Mouse (Mus musculus) granulocyte monocyte progenitor cell, adult 5-6 weeks (primary cell): ENCODE data around the gene Ptprg. TPM values are rescaled to one million over a fixed set of nuclear protein-coding genes. Genes with fewer than 3 reads are reported as not detected.
A peak's percentile ranks its signal among the peaks of the same experiment; 100 is the strongest.

Source experiments
- ATAC-seq: replicated peaks from 2 replicates; pipeline ENCODE4 v1.8.0; 2016; ENCODE audit warnings: mild to moderate bottlenecking, moderate TSS enrichment, inconsistent platforms; ENCODE audit not compliant: poor library complexity, severe bottlenecking
- total RNA-seq, 2 experiments: library from RNA; stranded (forward) in 1 of 2; stranded (reverse) in 1 of 2; fragments of 200-712, 200-1000 nt in 1 of 2; fragments of >200 nt in 1 of 2; fragmentation: Nextera tagmentation in 1 of 2; gene quantifications; 2 replicates each; pipeline ENCODE4 v1.2.3; 2014 to 2017

Ptprg gene
- total RNA-seq, 2 experiments from 2014 or later: not detected

DNA sequence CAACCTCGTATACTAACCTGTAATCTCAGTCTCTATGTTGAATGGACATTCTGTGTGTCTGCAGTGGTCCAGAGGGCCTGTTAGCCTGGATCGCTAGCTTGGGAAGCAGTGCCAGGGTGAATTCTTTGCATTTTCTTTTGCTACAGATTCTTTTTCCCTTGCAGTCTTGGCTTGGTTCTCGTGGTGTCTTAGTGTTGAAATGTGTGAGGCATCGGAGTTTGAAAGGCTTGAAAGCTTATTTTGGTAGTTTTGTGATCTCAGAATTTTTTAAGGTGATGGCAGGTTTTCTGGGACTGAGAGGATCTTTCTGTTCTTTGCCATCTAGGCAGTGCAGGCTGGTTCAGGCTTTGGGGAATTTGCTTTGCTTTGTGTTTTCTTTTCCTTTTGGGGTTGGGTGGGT, 124.9 kb downstream of the Ptprg start:
- no peak for ATAC-seq

DNA sequence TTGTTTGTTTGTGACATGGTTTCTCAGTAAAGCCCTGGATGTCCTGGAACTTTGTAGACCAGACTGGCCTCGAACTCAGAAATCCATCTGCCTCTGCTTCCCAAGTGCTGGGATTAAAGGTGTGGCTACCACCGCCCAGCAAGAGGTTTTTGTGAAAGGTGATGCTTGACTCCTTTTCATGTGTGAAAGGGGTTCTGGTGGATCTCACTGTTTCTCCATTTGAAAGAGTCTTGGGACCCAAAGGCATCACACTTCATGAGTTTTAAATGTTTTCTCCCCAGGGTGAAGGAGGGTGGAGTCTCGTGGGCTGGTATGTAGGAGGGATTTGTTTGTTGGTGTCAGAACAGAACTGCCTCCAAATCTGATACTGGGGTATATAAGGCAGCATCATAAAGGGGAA, 126.4 kb downstream of the Ptprg start:
- ATAC-seq: no peak

DNA sequence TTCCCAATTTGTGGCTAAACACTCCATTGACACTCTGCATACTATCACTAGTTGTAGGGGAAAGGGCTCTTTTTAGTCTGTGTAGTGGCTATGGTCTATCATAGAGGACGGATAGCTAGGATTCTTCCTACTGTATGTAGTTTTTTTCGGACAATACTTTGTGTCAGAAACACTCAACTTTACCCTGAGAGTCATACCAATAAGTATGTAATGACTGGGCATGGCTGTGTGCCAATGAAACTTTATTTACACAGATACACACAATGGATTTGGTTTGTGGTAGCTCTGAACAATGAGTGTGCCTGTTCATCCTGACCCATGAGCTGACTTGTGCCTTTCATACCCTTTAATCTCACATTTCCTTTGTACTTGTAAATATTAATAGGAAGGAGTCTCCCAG, 127.3 kb downstream of the Ptprg start:
- no peak for ATAC-seq

DNA sequence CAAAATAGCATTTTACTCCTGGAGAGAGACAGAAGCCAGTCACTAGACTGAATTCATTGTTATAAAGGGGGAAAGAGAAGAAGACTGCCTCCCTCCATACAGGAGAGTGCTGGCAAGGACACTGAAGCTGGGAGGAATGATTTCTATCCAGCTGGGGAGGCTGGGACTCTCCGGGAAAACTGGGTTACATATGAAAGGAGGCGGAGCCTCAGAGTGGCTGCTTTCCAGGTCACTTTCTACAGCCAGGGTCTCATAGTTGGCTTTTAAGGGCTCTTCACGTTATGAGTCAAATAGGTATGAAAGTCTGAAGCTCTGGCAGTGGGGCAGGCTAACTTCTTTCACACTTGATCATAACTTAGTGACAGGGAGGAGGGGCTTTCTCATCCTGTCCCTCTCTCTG, 129.1 kb downstream of the Ptprg start:
- no peak for ATAC-seq

DNA sequence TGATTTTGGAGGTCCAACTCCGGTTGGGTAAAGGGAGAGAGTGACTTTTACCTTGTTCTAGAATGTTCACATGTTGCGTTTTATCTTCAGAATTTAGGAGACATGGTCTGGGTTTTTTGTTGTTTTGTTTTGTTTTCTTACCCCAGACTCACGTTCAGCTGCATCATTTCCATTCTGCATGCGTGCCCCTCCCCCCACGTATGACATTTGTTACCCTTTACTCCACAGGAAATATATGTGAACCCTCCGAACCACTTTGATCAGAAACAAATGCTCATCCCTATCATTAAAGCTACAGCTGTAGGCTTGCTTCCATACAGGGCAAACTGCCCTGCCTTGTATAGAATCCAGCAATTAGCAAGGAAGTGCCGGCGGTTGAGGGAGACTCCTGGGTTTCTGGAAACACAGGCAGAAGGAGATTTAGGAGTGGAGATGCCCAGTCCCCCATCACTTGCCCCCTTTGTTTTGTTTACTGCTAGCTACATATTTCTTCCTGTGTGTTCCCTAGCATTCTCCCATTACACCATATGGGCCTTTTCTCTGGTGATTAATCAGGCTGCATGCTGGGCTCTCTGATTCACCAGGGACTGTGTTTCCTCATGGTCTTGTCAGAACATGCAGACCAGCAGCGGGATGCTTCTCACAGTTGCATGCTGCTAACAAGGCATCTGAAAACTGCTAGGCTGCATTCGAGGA, 130.2 kb downstream of the Ptprg start:
- no peak for ATAC-seq

DNA sequence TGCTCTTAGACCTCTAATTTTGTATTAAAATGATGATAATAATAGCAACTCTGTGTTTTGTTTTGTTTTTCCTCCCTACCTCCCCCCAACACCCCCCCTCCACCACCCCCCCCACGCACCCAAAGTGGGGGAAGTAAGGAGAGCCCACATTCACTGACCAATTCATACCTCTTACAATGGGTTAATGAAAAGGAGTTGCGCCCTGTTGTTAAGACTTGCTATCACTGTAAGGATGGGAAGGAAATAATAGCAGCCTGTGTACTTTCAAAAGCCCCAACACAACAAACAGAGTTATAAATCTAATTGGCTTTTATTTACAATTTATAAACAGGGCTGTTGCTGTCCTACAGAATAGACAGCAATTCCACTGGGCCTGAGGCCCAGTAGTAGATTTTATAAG, 130.8 kb downstream of the Ptprg start:
- ATAC-seq: no peak

DNA sequence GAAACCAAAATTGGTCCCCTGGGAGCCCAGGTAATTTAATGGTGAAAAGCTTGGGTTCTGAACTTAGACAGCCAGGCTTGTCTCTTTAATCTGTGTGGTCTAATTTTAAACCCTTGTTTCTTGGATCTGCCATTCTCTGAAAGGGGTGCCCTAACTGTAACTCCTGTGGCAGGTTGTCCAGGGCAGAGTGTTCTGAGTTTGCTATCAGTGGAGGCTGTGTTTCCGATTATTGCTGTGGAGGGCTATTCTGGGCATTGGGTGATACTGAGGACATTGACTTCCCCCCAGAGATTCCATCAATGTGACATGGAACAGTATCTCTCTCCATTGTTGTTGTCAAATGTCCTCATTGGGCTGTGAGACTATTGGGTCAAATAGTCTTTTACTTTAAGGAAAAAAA, 134.2 kb downstream of the Ptprg start:
- no peak for ATAC-seq

DNA sequence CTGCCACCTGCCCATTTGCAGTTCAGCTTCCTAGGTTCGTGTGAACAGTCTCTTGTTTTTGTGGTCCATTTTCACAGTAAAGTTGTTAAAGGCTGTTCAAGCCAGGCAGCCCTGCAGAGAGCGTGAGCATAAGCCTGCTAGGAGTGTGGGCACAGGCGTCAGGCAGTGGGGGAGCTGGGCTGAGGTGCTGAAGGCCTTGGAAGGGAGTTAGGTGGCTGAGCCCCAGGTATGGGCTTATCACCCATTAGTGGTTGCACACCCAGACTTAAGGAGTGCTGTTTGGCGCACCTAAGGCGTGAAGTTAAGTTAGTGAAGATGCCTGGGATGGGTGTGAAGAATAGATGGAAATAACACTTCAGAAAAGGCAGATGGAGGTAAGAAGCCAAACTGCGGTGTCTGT, 134.8 kb downstream of the Ptprg start:
- ATAC-seq: no peak

DNA sequence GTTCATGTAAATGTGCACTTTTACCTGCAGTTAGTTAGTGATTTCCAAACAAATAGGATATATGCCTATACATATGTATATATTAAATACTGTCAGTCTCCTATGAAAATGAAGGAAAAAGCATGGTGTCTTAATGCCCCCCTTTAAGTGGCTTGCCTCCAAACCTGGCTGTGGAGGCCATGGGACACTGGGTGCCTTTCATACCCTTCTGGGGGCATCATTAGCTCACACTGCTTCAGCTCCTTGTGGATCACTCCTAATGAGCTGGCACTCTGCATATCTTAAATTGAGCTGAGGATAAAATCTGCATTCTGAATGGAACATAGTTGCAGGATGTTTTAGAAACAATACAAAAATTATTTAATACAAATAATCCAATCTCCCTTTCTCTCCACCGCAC, 136.7 kb downstream of the Ptprg start:
- no peak for ATAC-seq

DNA sequence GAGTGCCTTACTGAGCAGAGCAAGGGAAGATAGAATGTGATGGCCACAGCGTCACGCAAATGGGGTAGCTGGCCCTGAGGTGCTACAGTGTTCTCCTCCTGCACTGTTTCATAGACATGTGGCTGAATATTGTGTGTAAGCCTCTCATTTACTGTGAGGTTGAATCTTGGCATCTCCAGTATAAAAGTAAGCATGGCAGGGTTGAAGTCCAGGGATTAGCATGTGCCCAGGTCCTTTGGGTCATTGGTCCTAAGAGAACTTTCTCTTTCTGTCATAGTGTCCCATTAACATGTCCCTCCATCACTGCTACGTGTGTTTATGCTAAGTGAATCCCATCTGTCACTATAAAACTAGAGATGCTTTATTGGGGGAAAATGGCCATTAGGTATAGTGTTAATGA, 138.2 kb downstream of the Ptprg start:
- ATAC-seq: no peak

DNA sequence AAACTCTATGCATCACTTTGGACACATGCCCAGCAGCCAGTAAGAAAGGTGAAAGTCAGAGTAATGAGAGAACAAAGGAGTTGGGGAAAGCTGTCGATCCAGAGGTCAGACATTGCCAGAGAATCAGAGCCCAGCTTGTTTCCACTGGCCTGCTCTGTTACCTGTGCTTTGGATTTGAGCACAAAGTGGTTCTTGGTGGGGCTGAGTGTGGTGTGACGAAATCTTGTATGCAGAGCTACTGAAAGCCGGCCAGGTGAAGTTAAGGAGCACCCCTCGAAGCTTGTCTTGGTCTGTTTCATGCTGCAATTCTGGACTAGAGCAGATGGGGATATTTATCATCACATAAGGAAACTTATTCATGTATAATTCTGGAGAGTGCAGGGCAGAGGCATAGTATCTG, 145.5 kb downstream of the Ptprg start:
- no peak for ATAC-seq

DNA sequence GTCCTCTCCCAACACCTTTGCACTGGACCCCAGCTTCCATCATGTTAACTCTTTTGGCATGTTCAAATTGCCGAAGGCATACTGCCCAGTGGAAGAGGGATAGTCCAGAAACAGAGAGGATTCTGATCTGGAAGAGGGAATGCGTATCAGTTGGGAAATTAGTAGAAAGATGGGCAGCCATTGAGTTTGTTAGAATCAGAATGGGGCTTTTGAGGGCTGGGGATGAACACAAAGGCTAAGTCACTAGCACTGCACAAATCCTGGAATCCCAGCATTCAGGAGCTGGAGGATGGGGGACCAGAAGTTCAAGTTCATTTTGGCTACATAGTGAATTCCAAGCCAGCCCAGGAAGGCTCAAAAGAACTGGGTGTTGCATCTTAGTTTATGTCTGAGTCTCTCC, 146.3 kb downstream of the Ptprg start:
- ATAC-seq: no peak

DNA sequence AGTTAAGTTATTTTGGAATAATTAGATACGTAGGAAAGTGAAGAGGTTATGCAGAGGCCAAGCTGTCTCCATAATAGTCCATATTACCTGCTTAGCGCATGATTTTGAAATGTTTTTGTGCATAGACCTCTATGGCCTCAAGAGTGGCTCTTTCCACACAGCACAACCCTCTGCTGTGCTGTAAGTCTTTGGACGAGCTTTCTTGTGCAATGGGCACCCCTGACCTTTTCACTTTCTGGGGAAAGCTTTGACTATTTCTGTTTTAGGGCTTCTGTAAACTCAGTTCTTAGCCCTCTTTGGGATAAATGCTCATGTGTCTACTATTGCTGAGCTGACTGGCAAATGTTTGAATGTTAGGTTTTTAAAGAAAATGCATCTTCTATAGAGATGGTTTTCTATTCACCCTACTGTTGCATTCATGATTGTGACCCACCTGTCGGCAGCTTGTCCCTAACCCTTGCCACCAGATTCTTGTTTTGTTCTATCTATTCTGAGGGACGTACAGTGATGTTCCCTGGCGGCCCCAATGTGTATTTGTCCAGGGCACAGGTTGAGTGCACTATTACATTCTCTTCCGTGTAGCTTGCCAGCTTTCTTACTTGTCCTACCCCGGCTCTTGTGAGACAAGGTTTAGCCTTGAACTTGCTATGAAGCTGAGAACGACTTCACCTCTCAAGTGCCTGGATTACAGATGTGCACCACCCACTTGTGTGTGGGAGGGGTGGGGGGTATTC, 148.4 kb downstream of the Ptprg start:
- ATAC-seq: no peak

DNA sequence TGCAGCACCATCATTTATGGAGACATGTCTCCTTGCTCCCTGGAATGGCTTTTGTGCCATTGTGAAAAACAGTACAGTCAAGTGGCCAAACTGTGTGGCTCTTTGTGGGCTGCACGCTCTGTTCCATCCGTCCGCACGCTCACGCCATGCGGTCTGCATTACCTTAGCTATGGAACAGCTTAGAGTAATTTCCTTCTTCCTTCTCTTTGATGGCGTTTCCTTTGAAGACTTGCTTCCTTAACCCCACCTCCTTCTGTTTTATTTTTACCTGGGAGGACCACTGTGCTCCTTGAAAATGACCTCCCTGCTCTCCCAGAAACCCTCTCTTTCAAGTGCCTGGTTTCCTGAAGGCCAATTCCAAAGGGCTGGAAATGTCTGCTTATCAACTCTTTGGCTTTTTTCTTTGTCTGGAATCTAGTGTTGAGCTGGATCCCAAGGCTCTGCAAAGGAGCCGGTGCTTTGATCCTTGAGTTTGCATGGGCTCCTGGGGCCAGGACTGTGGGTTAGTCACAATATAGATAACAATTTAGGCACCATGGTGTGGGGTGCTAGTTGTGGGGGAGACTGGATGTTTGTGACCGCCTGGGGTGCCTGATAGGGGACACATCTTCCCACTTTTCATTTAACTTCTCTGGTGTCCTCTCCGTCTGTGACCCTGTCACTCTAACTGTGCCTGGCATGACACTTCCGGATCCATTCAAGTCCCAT, 149.6 kb downstream of the Ptprg start:
- ATAC-seq: no peak

DNA sequence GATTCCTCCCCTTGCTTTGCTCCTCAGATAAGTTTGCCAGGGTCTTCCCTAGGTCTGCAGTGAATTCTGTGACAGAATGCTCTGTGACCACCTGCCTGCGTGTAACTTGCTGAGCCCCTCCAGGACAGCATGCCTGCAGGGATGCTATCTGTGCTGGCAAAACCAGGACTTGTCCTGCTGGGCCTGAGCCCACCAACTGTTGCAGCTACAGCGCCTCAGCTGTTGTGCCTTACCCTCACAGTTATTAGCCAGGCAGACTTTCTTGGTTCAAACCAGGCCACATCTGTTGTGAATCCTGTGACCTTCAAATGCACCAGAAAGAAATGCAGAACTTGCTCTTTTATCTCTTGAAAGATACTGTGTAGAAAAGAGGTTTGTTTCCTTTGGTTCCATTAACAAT, 151.5 kb downstream of the Ptprg start:
- no peak for ATAC-seq

DNA sequence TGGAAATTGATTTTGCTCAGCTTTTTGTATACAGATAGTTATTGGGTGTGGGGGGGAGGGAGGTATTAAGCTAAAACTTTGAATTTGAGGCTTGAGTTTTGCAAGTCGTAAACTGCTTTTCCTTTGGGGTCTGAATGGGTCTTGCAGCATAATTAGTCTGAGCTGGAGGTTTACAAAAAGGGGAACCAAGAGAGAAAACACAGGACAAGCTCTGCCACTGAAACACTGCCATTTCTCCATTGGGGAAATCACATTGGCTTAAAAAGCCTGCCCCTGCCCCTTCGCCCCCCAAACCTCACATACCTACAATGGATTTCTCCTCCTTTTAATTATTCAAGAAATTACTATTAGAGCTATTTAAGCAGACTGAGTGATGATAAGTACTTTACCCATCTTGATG, 156.0 kb downstream of the Ptprg start:
- peak; percentile 91 for ATAC-seq

DNA sequence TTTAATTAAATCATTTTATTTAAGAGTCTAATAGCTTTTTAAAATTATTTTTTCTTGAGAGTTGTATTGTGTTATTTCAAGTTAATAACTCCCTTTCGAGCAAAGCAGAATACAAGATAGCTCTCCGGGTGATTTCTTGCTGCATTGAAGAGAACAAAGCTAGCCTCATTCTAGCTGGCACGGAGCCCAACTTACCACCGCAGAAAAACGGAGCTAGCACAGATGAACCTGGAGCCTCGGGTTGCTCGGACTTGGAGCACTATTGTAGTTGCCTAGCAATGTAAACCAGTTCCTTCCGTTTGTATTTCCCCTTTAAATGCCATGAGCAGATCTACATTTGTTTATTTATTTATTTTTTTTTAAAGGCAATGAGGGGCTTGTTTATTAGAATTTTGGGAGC, 156.5 kb downstream of the Ptprg start:
- peak; percentile 81 for ATAC-seq

DNA sequence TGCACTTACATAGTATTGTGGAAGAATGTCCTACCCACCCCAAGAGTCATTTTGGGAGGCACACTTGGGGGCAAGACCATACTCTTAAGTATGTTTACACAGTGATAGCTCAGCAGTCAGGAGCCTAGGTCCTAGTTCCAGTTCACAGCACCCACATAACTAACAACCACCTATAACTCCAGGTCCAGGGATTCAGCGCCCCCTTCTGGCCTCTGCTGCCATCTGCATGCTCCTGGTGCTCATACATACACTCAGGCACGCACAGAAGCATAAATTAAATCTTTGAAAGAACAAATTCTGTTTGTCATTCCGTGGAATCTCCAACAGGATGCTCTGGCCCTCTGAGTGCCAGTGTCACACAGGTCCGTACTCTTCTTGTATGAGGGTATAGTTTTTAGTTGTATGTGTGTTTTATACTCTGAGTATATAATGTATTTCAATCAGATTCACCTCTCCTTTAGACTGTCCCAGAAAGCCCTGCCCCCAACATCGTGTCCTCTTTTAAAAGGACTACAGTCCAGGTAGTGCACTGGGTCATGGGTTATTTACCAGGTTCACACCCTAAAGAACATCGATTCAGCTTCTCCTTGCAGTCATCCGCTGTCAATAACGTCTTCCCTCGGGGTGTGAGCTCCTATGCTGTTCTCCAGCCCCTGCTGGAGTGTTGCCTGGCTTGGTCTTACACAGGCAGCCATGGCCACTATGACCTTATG, 157.2 kb downstream of the Ptprg start:
- no peak for ATAC-seq

DNA sequence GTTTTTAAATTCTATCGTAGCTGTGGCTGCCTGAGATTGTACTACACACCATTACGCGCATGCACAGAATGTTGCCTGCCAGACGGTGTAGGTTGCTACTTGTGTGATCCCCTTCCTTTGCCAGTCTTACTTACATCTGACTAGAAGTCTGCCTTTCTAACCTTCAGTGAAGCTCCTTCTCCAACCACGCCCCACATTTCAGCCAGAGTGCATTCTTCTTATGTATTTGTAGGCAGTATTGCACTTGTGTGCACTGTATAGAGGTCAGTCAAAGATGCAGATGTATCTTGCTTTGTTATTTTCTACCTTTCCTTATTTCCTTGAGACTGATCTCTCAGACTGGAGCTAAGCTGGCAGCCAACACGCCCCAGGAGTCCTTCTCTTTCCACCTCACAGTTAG, 158.8 kb downstream of the Ptprg start:
- no peak for ATAC-seq

DNA sequence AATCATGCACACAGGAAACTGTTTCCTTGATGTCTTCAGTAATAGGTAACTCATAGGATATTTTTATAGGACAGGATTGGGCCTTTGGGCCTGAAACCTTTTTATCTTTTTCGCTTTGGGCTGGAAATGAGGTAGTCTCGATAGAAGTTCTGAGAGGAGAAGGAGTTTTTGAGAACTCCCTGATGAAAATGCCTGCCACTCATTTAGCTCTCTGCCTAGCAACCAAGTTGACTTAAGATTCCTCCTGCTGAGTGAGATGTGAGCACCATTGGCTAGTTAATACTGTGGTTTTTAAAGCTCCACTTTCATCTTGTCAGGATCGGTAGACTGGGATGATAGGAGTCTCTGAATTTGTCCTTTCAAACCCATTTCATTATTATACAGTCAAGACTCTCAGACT, 162.9 kb downstream of the Ptprg start:
- no peak for ATAC-seq

DNA sequence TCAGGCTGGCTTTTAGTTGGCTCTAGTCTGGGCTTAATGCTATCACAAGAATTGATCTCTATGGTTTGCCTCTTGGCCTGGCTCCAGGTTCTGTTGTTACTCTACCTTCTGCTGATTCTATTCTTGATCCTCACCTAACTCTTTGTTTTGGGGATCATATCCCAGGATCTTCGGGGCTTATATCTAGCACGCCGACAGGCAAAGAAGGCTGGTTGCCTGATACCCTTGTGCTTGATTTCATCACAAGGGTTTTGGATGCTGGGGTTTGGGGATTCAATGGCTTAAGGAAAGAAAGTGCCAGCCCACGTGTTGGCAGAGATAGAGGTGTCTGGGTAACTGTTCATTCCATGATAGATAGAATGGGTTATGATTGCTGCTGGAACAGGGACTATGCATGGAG, 164.9 kb downstream of the Ptprg start:
- ATAC-seq: no peak
